Mouse (Mus musculus): ENCODE results near the gene Slamf9. TPM values are rescaled to one million over a fixed set of nuclear protein-coding genes. Genes with fewer than 3 reads are reported as not detected.

Slamf9 gene
- total RNA-seq, 2 experiments from 2014 or later: 1.1 to 1.2 TPM

- DNase-seq (ENCODE audit: low spot score in 2 of 2): no peak
These were observed 13.6 kb upstream of the Slamf9 start for GRCm38 (mm10) chr1:172461602-172462001.

GRCm38 (mm10) chr1:172462534-172462933 is 12.6 kb upstream of the Slamf9 start:
- DNase-seq (ENCODE audit: low spot score in 2 of 2): no peak

GRCm38 (mm10) chr1:172463387-172464333 is 11.5 kb upstream of the Slamf9 start:
- no peak for DNase-seq (ENCODE audit: low spot score in 2 of 2)

- DNase-seq (ENCODE audit: low spot score in 2 of 2): no peak
These were observed 6.8 kb upstream of the Slamf9 start for GRCm38 (mm10) chr1:172468301-172468877.

- DNase-seq (ENCODE audit: low spot score in 2 of 2): no peak
These were observed 5.8 kb upstream of the Slamf9 start for GRCm38 (mm10) chr1:172469373-172469772.

GRCm38 (mm10) chr1:172469810-172470448 is 5.2 kb upstream of the Slamf9 start:
- DNase-seq (ENCODE audit: low spot score in 2 of 2): no peak

GRCm38 (mm10) chr1:172472909-172473308 is 2.2 kb upstream of the Slamf9 start:
- DNase-seq (ENCODE audit: low spot score in 2 of 2): no peak

- no peak for DNase-seq (ENCODE audit: low spot score in 2 of 2)
These were observed 962 bp upstream of the Slamf9 start for GRCm38 (mm10) chr1:172474196-172474595.

GRCm38 (mm10) chr1:172478020-172478419 is 2.9 kb downstream of the Slamf9 start:
- no peak for DNase-seq (ENCODE audit: low spot score in 2 of 2)

- DNase-seq (ENCODE audit: low spot score in 2 of 2): no peak
These were observed 5.2 kb downstream of the Slamf9 start for GRCm38 (mm10) chr1:172480376-172480775.

GRCm38 (mm10) chr1:172481111-172481510 is 6.0 kb downstream of the Slamf9 start:
- DNase-seq (ENCODE audit: low spot score in 2 of 2): no peak

- DNase-seq (ENCODE audit: low spot score in 2 of 2): peak; percentile 55 to 69
These were observed 6.6 kb downstream of the Slamf9 start, which contains the start of gene Igsf9 for GRCm38 (mm10) chr1:172481540-172482280. Gene Igsf9, plus strand, starts transcription at chr1:172481788.

GRCm38 (mm10) chr1:172482518-172483360 is 7.6 kb downstream of the Slamf9 start:
- no peak for DNase-seq (ENCODE audit: low spot score in 2 of 2)

- no peak for DNase-seq (ENCODE audit: low spot score in 2 of 2)
These were observed 8.2 kb downstream of the Slamf9 start for GRCm38 (mm10) chr1:172483361-172483660.

GRCm38 (mm10) chr1:172484236-172484635 is 9.1 kb downstream of the Slamf9 start:
- no peak for DNase-seq (ENCODE audit: low spot score in 2 of 2)

GRCm38 (mm10) chr1:172484671-172485070 is 9.5 kb downstream of the Slamf9 start:
- no peak for DNase-seq (ENCODE audit: low spot score in 2 of 2)

GRCm38 (mm10) chr1:172485821-172486220 is 10.7 kb downstream of the Slamf9 start:
- no peak for DNase-seq (ENCODE audit: low spot score in 2 of 2)

- DNase-seq (ENCODE audit: low spot score in 2 of 2): no peak
These were observed 11.1 kb downstream of the Slamf9 start for GRCm38 (mm10) chr1:172486236-172486635.

- no peak for DNase-seq (ENCODE audit: low spot score in 2 of 2)
These were observed 11.5 kb downstream of the Slamf9 start for GRCm38 (mm10) chr1:172486651-172487050.

- no peak for DNase-seq (ENCODE audit: low spot score in 2 of 2)
These were observed 12.7 kb downstream of the Slamf9 start for GRCm38 (mm10) chr1:172487859-172488258.

Measured in adrenal gland, postnatal 4 days (tissue).